Comparison of ENCODE assay signal across 8 mouse cellular contexts in genomic region chr14:121797457-121798410, GRCm38 (mm10). TPM values are rescaled to one million over a fixed set of nuclear protein-coding genes. Genes with fewer than 3 reads are reported as not detected.
DNase-seq lines count a peak whose midpoint lies in the region; ATAC-seq and TF ChIP-seq lines count a peak whose summit lies in the region.

Gene Dock9 (minus strand): TSS chr14:121797837.

- in situ Hi-C loops in ES-E14 (cut with MboI; ENCODE audit: low sequenced_read_pairs in 2 of 2, unreplicated experiment in 2 of 2): no loop called here

- H3K9me3 ChIP-seq in ES-E14 (ENCODE audit: control insufficient read depth, insufficient read depth, low read depth, low read length): no peaks in the 10 kb centered on the region
- no peaks in the 10 kb centered on the region for H3K9me3 ChIP-seq in forebrain, embryonic 15.5 days

- peak; percentile 79 for DNase-seq in ES-E14 (ENCODE audit: low read depth, low spot score)
- DNase-seq in cerebellum, adult 11-12 months: peak; percentile 92
- peak; percentile 81 for DNase-seq in heart, postnatal 25 days (ENCODE audit: low spot score)
- peak; percentile 78 to 82 for DNase-seq in layer of hippocampus, adult 18-20 months (ENCODE audit: low spot score in 2 of 2)
- DNase-seq in lung, adult 2 months: peak; percentile 89
- peak; percentile 82 to 83 for DNase-seq in thymus, adult 18-20 months

- no peaks in the 10 kb centered on the region for H3K36me3 ChIP-seq in ES-E14 (ENCODE audit: control insufficient read depth, insufficient read depth, low read length, poor library complexity, severe bottlenecking)
- H3K36me3 ChIP-seq in forebrain, embryonic 15.5 days: no peaks in the 10 kb centered on the region

- peak; percentile 85 for ATAC-seq in forebrain, embryonic 15.5 days (replicated peaks)
- ATAC-seq in neutrophil, adult 5-6 weeks (ENCODE audit: extremely low read depth, insufficient number of reproducible peaks, low FRiP score, poor library complexity, severe bottlenecking): peak; percentile 60

- H3K4me1 ChIP-seq in ES-E14 (ENCODE audit: control insufficient read depth in 2 of 2, insufficient read depth in 2 of 2, low read length in 2 of 2, poor library complexity in 1 of 2): 0 out of 4 replicates have a peak, but pooled peaks cover 3 to 4% of the 10 kb centered on the region in 2 experiments
- H3K4me1 ChIP-seq in forebrain, embryonic 15.5 days: peaks cover 12% of the 10 kb centered on the region
- H3K4me1 ChIP-seq in lung, adult 2 months (ENCODE audit: control insufficient read depth, insufficient read depth, low read length): peaks cover 6% of the 10 kb centered on the region

- peak; percentile 89; the same call in 1 of the 2 replicates for TF ChIP-seq POLR2A in lung, adult 2 months (IDR thresholded peaks at IDR 0.05; ENCODE audit: borderline replicate concordance, extremely low read depth, low read depth, low read length)

- H3K9ac ChIP-seq in ES-E14 (ENCODE audit: insufficient read depth, low read depth, low read length, poor library complexity, severe bottlenecking): peak within 1 kb of the TSS; percentile 85
- peak within 1 kb of the TSS; percentile 56 for H3K9ac ChIP-seq in forebrain, embryonic 15.5 days (replicated peaks)

- no peak for TF ChIP-seq CTCF in lung, adult 2 months (IDR thresholded peaks at IDR 0.05; ENCODE audit: insufficient read depth, low read length)

- H3K4me2 ChIP-seq in forebrain, embryonic 15.5 days (replicated peaks): peak within 1 kb of the TSS; percentile 89

- intact Hi-C loops in heart, postnatal 25 days (cut with DNase I): loop anchor here (1.0 to 5.0 kb wide), 2 partner anchors 16 to 100 kb away; no protein-coding TSS in a partner anchor

- H3K27ac ChIP-seq in ES-E14 (ENCODE audit: insufficient read depth, low read depth, low read length, poor library complexity, severe bottlenecking): peak within 1 kb of the TSS; percentile 33
- peak within 1 kb of the TSS; percentile 78 for H3K27ac ChIP-seq in forebrain, embryonic 15.5 days (replicated peaks)

- H3K4me3 ChIP-seq in ES-E14 (ENCODE audit: insufficient read depth in 1 of 2, low read depth in 1 of 2, low read length in 2 of 2, poor library complexity in 1 of 2, severe bottlenecking in 1 of 2): peak within 1 kb of the TSS; percentile 88 to 93
- H3K4me3 ChIP-seq in forebrain, embryonic 15.5 days: peak within 1 kb of the TSS; percentile 57
- peak within 1 kb of the TSS; percentile 67 for H3K4me3 ChIP-seq in lung, adult 2 months (replicated peaks; ENCODE audit: extremely low read depth, low read depth, low read length)

- under 1% methylated on average over 101 of the region's 106 CpGs for WGBS in forebrain, embryonic 15.5 days
- 1% methylated on average over 99 of the region's 106 CpGs for WGBS in lung, adult 2 months

- peaks cover 14% of the 10 kb centered on the region for H3K27me3 ChIP-seq in forebrain, embryonic 15.5 days

TF ChIP-seq in ES-E14, 5 proteins besides CTCF, POLR2A, EP300 and RAD21:
- peak; percentile 59; the same call in 1 of the 2 replicates for TF ChIP-seq HCFC1 (IDR thresholded peaks at IDR 0.05; ENCODE audit: borderline replicate concordance, insufficient read depth, low read length)
- TF ChIP-seq ZNF384 (IDR thresholded peaks at IDR 0.05; ENCODE audit: low read depth, low read length): no peak

RNA-seq across cellular contexts. Expression of gene Dock9, which starts in this region (rescaled TPM):
- total RNA-seq in ES-E14 (2012; rRNA removed): 8.3 and 12.9 TPM in 2 replicates
- polyA plus RNA-seq in forebrain, embryonic 15.5 days (2015; fragmentation: Nextera tagmentation; extraction: Ambion mirVana): 10.6 and 11.1 TPM in 2 replicates
- 10 to 100 TPM; 28.7 to 34.2 TPM for total RNA-seq in heart, postnatal 25 days (2021)
- 100 to 1,000 TPM; 187 to 197 TPM for total RNA-seq in layer of hippocampus, adult 18-20 months (2021)
- 62.3 and 73.3 TPM in 2 replicates for polyA plus RNA-seq in lung, adult 2 months (2012; rRNA removed)
- 20.7 and 21.2 TPM in 2 replicates for total RNA-seq in neutrophil, adult 5-6 weeks (2017)

Comparison
In these comparisons a context has a peak if more than half of its experiments do, and no peak if none do; other contexts are left out.
1. Peak in every context shown above with its lines: DNase-seq, ATAC-seq, H3K4me3 ChIP-seq and H3K27ac ChIP-seq.